Mouse (Mus musculus) myocyte (in vitro differentiated cells): ENCODE results near the gene Syce3. TPM values are rescaled to one million over a fixed set of nuclear protein-coding genes. Genes with fewer than 3 reads are reported as not detected.

Experiments used
- H3K27me3 ChIP-seq: one replicate; pipeline ENCODE4 v1.6.1; 2011; ENCODE audit not compliant: control insufficient read depth, insufficient read depth, insufficient read length
- H3K36me3 ChIP-seq: one replicate; pipeline ENCODE4 v1.6.1; 2011; ENCODE audit not compliant: control insufficient read depth, insufficient read depth
- H3K4me2 ChIP-seq: one replicate; pipeline ENCODE4 v1.6.1; 2011; ENCODE audit warnings: low read depth, control low read depth
- H3K4me3 ChIP-seq: one replicate; pipeline ENCODE4 v1.5.1; 2011; ENCODE audit warnings: mild to moderate bottlenecking, control low read depth, moderate library complexity
- H3K79me2 ChIP-seq: one replicate; pipeline ENCODE4 v1.6.1; 2011; ENCODE audit not compliant: control insufficient read depth, insufficient read depth
- H3ac ChIP-seq: one replicate; pipeline ENCODE4 v1.6.1; 2011; ENCODE audit not compliant: control insufficient read depth, insufficient read length
- CEBPB ChIP-seq: IDR thresholded peaks from 2 replicates; pipeline ENCODE4 v1.6.1; 2011; ENCODE audit warnings: mild to moderate bottlenecking, moderate library complexity; ENCODE audit not compliant: poor library complexity, insufficient read depth, severe bottlenecking
- E2F4 ChIP-seq: IDR thresholded peaks from one replicate; pipeline ENCODE4 v1.6.1; 2011; ENCODE audit warnings: mild to moderate bottlenecking, control low read depth, moderate library complexity; ENCODE audit not compliant: insufficient read depth
- MAX ChIP-seq: IDR thresholded peaks from one replicate; pipeline ENCODE4 v1.6.1; 2011; ENCODE audit warnings: low read depth, mild to moderate bottlenecking, control low read depth
- MYOD1 ChIP-seq, 3 experiments: IDR thresholded peaks; one replicate each; pipeline ENCODE4 v1.6.1; 2011; ENCODE audit warnings: control low read depth in 2 of 3, low read depth in 2 of 3, mild to moderate bottlenecking in 2 of 3, moderate library complexity in 1 of 3; ENCODE audit not compliant: insufficient read length in 2 of 3, control insufficient read depth in 1 of 3
- MYOG ChIP-seq, 3 experiments: IDR thresholded peaks; one replicate each; pipeline ENCODE4 v1.6.1; 2011; ENCODE audit warnings: control low read depth in 2 of 3, low read depth in 2 of 3, mild to moderate bottlenecking in 2 of 3; ENCODE audit not compliant: insufficient read length in 2 of 3, control insufficient read depth in 1 of 3, insufficient read depth in 1 of 3
- POLR2A ChIP-seq: IDR thresholded peaks from one replicate; pipeline ENCODE4 v1.6.1; 2011; ENCODE audit warnings: low read depth, mild to moderate bottlenecking, control low read depth, moderate library complexity; ENCODE audit not compliant: insufficient read length
- POLR2AphosphoS2 ChIP-seq: IDR thresholded peaks from one replicate; pipeline ENCODE4 v1.6.1; 2011; ENCODE audit warnings: low read depth, control low read depth; ENCODE audit not compliant: insufficient read length
- REST ChIP-seq: IDR thresholded peaks from one replicate; pipeline ENCODE4 v1.6.1; 2011; ENCODE audit warnings: mild to moderate bottlenecking, control low read depth, moderate library complexity; ENCODE audit not compliant: insufficient read depth, insufficient read length
- SRF ChIP-seq: IDR thresholded peaks from one replicate; pipeline ENCODE4 v1.6.1; 2011; ENCODE audit warnings: low read depth; ENCODE audit not compliant: control insufficient read depth, insufficient read length
- TCF12 ChIP-seq: IDR thresholded peaks from one replicate; pipeline ENCODE4 v1.6.1; 2011; ENCODE audit warnings: mild to moderate bottlenecking, control low read depth; ENCODE audit not compliant: poor library complexity, insufficient read depth, severe bottlenecking
- TCF3 ChIP-seq: IDR thresholded peaks from one replicate; pipeline ENCODE4 v1.6.1; 2011; ENCODE audit warnings: low read depth, control low read depth; ENCODE audit not compliant: insufficient read length
- USF1 ChIP-seq: IDR thresholded peaks from one replicate; pipeline ENCODE4 v1.6.1; 2011; ENCODE audit warnings: low read depth, mild to moderate bottlenecking, control low read depth, moderate library complexity
- polyA plus RNA-seq: library from polyadenylated mRNA; unstranded; fragments of >200 nt; fragmentation: generic; extraction: Trizol; gene quantifications from one replicate; pipeline ENCODE4 v1.2.1, GENCODE M21; 2012; ENCODE audit warnings: missing spikeins

The Syce3 gene
- polyA plus RNA-seq, 1 experiment = not detected

DNA sequence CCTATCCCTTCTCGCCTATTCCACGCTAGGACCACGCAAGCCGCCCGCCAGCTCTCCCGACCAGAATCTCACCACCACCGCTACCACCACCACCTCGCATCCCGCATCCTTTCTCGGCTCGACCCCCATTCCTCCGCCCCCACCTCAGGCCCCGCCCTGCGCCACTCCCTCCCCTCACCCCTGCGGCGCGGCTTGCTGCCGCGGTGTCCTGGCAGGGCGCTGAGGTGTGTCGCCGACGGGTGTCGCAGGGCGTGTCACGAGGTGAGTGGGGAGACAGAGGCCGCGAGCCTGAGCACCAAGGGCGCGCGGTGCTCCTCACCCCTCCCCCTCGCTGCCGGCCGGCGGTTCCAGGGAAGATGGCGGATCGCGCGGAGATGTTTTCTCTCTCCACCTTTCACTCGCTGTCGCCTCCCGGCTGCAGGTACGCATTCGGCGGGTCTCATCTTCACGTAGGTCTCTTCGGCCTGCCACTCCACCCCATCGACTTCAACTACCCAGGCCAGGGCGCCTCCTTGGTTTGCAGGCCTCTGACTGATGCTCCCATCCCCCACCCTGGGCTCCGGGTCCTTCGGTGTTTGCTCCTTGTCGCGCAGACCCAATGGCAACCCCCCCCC, 43.7 kb upstream of the Syce3 start, which contains the start of gene Mapk8ip2:
Mapk8ip2 (plus strand) TSS at position 49 of the 614 bp plus-strand sequence.
- no peaks in the 10 kb centered on the region for H3K79me2 ChIP-seq
- H3K4me3 ChIP-seq = no peak within 1 kb of the TSS
- no peak within 1 kb of the TSS for H3ac ChIP-seq
- H3K4me2 ChIP-seq = no peak within 1 kb of the TSS
- H3K27me3 ChIP-seq = peaks cover 69% of the 10 kb centered on the region
- H3K36me3 ChIP-seq = no peaks in the 10 kb centered on the region
- TF ChIP-seq POLR2AphosphoS2 (no peak), MAX (no peak), MYOG (IDR thresholded peaks at IDR 0.05; ENCODE audit: control insufficient read depth in 1 of 3, insufficient read depth in 1 of 3, insufficient read length in 2 of 3, low read depth in 2 of 3) (no peak), REST (no peak), TCF12 (no peak), SRF (no peak), TCF3 (no peak), MYOD1 (IDR thresholded peaks at IDR 0.05; ENCODE audit: control insufficient read depth in 1 of 3, insufficient read length in 2 of 3, low read depth in 2 of 3) (no peak), POLR2A (no peak), CEBPB (no peak)

DNA sequence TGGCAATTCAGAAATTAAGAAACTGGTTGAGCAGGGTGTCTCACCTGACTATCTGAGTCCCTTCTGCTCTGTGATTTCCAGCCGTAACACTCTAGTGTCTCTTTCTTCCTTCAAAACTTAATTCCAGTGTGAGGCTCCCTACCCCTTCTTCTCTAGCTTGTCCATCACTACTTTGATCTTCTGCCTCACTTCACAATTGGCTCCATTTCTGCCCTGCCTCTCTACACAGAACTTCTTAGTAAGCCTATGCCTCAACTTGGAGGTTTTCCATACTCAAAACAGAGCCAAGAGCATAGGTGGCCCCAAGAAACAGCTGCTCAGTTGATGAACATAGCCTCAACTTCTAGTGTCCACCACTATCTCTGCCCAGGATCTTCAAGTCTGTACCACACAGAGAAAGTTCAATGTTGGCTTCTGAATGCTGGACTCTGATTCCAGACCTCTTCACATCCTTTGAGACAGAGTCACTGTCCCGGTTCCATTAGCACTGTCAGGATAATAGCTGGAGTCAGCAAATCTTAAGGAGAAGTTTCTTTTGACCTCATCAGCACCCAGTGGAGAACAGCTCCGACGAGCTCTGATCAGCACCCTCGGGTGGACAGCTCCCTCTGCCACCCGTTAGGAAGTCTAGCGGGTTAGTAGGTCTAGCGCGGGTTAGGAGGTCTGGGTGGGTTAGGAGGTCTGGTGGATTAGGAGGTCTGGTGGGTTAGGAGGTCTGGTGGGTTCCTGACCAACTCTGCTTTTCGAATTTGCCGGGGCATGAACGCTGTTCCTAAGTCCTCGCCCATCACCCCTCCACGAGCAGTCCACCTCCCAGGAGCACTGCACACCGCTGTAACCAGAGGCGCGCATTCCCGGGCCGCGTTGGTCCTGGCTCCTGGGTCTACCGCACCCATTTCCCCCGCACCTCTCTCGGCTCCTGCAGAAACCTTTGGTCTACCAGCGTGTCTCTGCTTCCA, 42.9 kb upstream of the Syce3 start:
- no peak overlapping the region for H3K4me3 ChIP-seq
- no peaks in the 10 kb centered on the region for H3K36me3 ChIP-seq
- no peaks in the 10 kb centered on the region for H3K79me2 ChIP-seq
- no peak overlapping the region for H3ac ChIP-seq
- TF ChIP-seq TCF3 (no peak), REST (peak; percentile 96)
- H3K27me3 ChIP-seq = peaks cover 67% of the 10 kb centered on the region
- no peak overlapping the region for H3K4me2 ChIP-seq

DNA sequence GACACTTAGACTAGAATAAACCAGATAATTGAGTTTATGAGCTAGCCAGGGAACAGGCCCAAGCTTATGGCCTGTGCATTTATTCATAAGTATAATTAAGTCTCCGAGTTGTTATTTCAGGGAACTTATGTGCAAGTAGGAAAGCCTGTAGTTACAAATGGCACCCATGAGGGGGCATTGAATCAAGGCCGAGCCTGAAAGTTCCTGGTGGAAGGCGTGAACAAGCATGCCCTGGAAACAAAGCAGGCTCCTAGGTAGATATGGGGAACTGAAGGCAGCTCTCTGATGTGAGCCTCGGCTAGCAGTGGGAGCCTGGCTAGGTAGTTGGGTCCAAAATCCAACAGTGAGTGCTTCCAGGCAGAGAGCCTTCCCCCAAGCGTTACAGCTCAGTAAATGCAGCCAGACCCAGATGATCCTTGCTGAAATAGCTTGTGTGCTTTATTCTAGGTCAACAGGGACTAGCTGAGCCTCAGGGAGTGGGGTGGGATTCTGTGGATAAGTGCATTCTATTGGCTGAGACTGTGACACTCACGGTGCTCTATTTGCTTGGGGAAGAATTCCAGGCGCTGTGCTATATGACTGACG, 32.3 kb upstream of the Syce3 start:
- TF ChIP-seq MYOG (IDR thresholded peaks at IDR 0.05; ENCODE audit: control insufficient read depth in 1 of 3, insufficient read depth in 1 of 3, insufficient read length in 2 of 3, low read depth in 2 of 3) = no peak
- no peak for TF ChIP-seq E2F4
- TF ChIP-seq MYOD1 (IDR thresholded peaks at IDR 0.05; ENCODE audit: control insufficient read depth in 1 of 3, insufficient read length in 2 of 3, low read depth in 2 of 3) = no peak
- TF ChIP-seq REST = no peak
- no peak for TF ChIP-seq TCF3
- TF ChIP-seq MAX = no peak
- no peak for TF ChIP-seq SRF
- TF ChIP-seq CEBPB = no peak
- no peak for TF ChIP-seq USF1
- no peak for TF ChIP-seq TCF12
- no peak for TF ChIP-seq POLR2A
- no peak for TF ChIP-seq POLR2AphosphoS2
- Histone ChIP-seq H3K79me2 (no peaks in the 10 kb centered on the region), H3K36me3 (no peaks in the 10 kb centered on the region)

DNA sequence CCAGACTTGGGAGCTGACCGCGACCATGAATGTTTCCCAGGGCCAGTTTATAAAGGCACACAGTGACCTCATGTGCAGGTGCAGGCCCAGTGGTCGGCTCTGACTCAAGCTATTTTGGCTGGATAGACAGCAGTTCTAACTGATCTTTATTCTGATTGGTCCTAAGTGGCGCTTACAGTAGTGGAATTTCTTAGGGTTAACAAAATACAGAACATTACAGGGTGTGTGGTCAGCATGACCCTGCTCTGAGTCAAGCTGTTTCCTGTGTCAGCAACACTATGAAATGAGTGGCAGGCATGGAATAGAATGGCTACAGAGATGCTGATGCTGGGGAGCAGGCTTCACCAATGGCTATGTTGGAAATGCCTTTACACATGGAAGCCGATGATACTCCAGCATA, 25.6 kb upstream of the Syce3 start:
- H3ac ChIP-seq = no peak overlapping the region
- TF ChIP-seq MYOG (IDR thresholded peaks at IDR 0.05; ENCODE audit: control insufficient read depth in 1 of 3, insufficient read depth in 1 of 3, insufficient read length in 2 of 3, low read depth in 2 of 3) (no peak), CEBPB (peak; percentile 64; the same call in 1 of the 2 replicates)
- H3K36me3 ChIP-seq = no peaks in the 10 kb centered on the region
- no peak overlapping the region for H3K4me3 ChIP-seq
- H3K4me2 ChIP-seq = no peak overlapping the region
- no peaks in the 10 kb centered on the region for H3K79me2 ChIP-seq
- H3K27me3 ChIP-seq = no peaks in the 10 kb centered on the region

More for the DNA sequence above, 32.3 kb upstream of the Syce3 start:
- Histone ChIP-seq H3K4me2 (no peak overlapping the region), H3ac (no peak overlapping the region), H3K27me3 (peaks cover 18% of the 10 kb centered on the region), H3K4me3 (no peak overlapping the region)

DNA sequence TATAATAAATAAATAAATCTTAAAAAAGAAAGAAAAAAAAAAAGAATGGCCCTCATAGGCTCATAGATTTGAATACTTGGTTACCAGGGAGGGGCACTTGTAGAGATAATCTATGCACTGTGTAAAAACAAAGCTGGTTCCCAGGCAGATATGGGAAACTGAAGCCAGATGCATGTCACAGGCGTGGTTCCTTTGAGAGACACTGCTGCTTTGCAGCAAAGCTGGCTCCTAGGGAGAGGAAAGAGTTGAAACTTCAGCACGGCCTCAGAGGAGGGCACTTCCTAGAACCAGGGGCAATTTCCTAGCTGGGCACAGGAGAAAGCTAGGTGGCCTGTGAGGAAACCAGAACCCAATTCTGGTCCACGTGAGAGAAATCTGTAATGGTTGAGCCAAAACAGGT, 23.8 kb upstream of the Syce3 start:
- TF ChIP-seq E2F4 (no peak), MAX (no peak), POLR2AphosphoS2 (no peak), USF1 (no peak), TCF12 (no peak), REST (no peak), CEBPB (no peak), MYOG (IDR thresholded peaks at IDR 0.05; ENCODE audit: control insufficient read depth in 1 of 3, insufficient read depth in 1 of 3, insufficient read length in 2 of 3, low read depth in 2 of 3) (no peak), MYOD1 (IDR thresholded peaks at IDR 0.05; ENCODE audit: control insufficient read depth in 1 of 3, insufficient read length in 2 of 3, low read depth in 2 of 3) (no peak), SRF (no peak), TCF3 (no peak), POLR2A (no peak)
- Histone ChIP-seq H3ac (no peak overlapping the region), H3K4me3 (no peak overlapping the region), H3K4me2 (no peak overlapping the region), H3K27me3 (no peaks in the 10 kb centered on the region), H3K79me2 (peaks cover under 1% of the 10 kb centered on the region), H3K36me3 (no peaks in the 10 kb centered on the region)
